Mouse (Mus musculus) 416B (cell line): Measurements from ENCODE around the gene Ankrd60.

ENCODE experiments used
- DNase-seq: peaks from one replicate; pipeline ENCODE4 v3.0.0; 2011; ENCODE audit warnings: low read depth

Gene Ankrd60

DNA sequence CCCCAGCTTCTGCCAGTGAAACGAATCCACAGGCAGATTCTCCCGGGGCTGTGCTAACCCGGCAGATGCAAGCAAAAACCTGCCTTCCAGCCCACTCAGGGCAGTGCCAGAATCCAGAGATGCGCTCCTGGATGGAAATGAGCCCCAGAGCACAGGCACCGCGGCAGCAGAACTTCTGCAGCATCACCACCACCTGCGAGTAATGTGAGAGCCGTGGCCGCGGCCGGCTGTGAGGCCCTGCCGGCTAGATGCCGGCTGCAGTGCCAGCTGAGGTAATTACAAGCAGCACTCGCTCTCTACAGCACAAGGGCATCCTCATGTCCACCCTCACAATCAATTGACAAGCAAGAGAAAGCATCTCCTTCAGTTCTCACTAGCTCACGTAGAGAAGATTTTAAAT, 6.2 kb upstream of the Ankrd60 start:
- DNase-seq = no peak

DNA sequence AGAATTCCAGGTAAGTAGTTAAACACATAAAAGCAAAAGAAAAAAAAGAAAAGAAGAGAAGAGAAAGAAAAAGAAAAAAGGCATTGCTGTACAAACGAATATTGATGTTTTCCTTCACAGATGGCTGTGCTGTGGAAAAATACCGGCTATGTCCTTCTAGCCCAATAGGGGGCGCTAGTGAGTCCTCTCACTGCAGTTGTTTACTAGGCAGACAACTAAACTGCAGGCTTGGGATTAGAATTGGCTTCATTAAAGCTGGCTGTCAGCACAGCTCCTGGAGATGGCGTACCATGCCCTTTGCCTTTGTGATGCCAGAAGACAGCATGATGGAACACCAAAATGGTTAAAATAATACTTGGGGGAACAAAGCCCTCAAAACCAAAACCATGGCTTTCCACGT, 5.3 kb upstream of the Ankrd60 start:
- peak; percentile 27 for DNase-seq

DNA sequence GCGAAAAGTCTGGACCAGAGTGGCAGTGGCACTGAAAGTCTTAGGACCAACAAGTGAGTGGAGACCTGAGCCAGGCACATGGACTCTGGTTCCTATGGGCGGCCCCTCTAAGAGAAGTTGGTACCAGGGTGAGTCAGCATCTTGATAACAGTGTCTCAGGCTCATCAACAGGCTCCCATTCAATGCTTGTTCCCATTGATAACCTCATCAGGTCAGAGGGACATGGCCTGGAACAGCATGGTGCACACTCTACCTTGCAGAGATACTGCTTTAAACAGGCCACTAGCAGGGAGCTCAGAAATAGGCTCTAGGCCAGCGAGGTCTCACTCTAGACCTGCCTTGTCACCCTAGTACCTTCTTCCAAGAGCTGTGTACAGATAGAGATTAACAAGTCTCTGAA, 4.7 kb upstream of the Ankrd60 start:
- no peak for DNase-seq

DNA sequence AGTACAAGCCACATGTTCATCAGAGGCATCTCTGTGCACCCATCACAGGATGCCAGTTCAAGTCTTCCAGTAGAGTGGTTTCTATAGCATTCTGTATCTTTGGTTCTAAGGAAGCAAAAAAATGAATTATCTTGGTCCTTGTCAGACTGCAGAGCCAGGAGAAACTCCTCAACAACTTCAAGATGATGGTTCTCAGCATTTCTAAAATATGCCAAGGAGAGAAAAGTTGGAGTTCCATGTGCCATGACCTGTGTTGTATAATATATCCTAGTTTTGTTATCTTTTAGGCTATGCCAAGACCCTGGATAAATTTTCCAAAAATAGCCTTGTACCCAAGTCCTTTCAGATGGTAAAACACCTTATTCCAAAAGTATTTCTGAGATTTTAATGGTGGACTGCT, 2.9 kb upstream of the Ankrd60 start:
- no peak for DNase-seq

DNA sequence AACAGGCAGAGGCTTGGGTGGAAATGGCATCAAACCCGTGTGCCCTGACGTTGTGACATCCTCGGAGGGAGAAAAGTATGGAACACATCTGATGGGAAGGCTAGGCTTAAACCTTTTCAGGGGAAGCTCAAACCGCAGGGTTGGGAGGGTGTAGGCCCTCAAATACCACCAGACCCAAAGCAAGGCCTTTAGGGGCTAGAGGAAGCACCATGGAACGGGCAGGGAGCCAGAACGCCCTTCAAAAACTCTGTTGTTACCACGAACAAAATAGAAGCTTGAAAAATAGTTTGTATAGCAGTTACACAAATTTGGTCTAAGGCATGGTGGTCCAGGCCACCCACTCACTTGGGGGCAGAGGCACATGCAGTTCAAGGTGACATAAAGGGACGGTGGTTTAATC, 430 bp upstream of the Ankrd60 start:
- DNase-seq = no peak

DNA sequence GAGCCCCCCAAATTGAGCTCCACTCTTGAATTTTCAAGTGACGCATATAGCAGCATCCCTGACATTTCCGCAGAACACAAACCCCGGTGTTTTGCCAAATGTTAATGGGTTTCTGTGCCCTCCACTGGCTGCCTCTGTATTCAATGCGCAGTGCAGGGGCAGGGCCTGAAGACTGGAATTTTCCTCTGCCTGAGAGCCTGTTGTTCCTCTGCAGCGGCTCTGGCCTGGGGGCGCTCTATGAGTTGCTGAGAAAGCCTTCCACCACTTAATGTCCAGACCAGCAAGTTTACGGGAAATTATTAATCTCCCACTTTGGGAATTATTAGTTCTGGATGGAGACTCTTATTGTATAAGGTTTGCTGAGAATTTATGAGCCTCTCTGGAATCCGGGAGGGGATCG, 14.0 kb downstream of the Ankrd60 start:
- DNase-seq = no peak

DNA sequence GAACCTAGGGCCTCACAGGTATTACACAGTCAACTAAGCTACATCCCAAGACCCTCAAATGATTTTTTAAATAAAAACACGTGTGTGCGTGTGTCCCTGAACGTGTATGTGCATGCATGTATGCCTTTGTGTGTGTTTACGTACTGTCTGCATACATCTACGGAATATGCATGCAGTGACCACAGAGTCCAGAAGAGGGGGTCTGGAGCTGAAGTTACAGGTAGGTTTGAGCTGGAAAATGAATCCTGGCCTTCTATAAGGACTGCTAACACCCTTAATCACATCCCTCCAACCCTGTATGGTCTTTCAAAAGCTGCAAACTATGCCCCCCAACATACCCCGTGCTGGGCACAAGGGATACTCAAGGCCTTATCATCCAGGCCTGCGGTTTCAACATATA, 14.8 kb downstream of the Ankrd60 start:
- peak; percentile 7 for DNase-seq

DNA sequence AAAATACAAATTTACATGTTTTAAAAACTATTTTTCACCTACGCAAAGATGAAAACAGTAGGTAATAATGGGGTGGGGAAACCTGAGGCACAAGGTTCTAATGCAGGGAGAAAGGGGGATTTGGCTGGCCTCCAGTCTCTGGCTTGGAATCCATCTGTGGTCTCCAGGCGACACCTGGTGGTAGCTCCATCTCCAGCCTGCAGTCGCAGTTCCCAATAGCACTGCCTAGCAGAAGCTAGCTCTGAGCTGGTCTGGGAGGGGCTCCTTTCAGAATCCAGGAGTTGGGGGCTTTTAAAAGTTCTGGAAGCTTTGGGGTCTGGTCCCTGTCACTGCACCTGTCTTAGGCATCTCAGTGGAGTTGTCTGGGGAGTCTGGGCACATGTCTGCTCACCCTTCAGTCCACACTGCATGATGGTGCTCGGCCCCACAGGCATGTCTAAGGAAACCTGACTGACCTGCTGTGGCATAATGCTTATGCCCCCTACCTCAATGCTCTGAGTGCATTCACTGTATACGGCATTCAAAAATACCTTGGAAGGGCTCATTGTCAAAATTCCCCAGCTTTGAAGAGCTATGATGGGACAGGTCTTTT, 16.2 kb downstream of the Ankrd60 start:
- peak; percentile 41 for DNase-seq

DNA sequence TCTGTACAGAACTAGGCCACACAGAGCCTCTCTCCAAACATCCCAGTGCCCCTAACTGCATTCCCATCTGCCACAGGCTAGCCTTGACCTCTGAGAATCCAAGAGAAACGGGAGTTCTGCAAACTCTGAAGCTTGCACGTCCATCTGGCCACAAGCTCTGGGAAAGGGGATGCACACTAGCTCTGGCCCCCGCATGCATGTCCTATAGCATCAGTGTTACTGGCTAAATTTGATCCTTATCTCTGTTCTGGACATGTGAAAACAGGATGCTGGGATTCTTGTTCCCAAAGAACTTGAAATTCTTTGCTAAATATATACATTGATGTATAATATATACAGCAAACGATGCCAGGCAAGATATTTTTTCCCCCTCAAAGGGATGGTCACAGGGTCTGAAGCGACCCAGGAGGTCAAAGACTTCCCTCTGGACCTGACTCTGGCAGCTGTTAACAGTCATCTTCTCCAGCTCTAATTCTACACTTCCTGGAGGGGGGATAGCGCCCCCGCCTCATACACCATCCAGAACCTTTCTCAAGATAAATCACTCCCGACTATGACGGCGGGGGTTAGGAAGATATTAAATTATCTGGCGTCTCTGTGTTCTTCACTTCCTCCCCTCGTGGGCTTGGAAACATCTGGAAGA, 19.3 kb downstream of the Ankrd60 start:
- DNase-seq = no peak

DNA sequence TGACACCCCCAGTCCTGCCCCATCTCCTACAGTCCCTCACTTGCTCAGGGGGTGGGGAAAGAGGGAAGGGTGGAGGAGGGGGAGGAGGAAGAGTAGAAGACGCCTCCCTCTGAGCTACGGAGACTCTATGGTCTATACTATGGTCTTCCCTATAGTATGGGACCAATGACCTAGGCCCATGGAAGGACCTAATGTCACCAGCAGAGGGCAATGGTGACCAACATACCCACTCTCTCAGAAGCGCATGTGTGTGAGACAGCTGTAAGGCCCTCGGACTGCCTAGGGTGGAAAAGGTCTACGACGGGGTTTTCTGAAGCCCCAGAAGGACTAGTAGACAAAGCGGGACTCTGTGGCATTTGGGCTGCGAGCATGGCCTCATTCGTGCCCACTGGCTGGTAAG, 24.3 kb downstream of the Ankrd60 start:
- DNase-seq = peak; percentile 55

DNA sequence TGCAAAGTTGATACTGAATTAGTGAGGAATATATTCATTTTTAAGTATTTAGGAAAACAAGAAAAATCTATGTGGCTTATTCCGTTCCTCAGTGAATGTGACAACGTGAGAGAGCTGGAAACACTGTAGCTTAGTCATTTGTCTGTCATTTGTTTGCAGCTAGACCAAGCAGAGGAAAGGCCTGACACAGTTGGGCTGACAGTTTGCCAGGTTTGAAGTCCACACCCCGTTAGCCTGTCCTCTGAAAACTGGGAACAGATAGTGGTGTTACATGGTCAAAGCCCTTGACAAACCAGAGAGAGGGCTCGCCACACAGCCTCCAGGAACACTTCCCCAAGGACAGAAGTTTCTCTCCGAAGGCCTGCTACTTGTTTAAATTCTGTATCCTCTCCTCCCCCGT, 27.5 kb downstream of the Ankrd60 start:
- DNase-seq = no peak

DNA sequence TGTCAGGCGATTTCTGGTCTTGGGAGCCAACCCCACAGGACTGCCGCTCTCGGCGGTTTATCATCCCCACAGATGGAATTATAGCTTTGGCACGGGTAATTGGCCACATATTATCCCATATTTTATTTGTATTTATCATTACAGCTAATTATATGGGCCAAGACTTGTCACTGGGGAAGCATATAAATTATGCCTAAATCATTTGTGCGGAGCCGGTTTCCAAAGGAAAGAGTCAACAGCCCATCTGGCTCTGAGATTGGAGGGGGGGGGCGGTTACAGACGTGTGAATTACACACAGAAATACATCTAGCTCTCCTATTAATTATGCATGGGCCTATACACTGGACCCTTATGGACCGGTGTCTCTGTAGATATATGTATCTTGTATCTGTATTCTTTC, 28.9 kb downstream of the Ankrd60 start:
- no peak for DNase-seq

DNA sequence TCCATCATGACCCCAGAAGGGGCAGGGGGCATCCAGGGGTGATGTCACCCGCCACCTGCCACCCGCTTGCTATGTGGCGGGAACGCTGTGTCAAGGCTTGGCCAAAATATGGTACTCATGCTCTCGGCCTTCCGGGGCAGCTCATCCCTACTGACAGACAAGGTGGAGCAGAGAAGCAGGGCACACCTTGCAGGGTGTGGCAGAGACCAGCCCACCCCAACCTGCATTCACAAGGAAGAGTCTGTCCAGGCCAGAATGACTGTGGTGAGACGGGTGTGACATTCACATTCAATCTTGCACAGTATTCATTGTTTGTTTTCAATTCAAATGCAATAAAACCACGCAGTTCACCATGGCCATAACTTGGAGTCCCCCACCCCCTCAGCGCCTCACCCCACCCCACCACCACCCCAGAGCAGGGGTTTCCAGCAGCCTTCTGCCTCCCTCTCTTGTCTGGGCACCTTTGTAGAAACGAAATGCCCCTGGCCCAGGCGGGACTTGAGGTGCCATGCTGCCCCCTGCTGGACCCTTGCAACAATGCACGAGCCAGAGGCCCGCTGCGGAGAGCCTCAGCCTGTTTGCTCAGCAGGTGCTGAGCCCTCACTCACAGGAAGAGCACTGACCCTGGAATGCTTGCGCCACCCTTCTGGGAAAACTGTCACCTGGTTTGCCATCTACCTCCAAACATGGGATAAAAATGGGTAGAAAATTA, 32.0 kb downstream of the Ankrd60 start:
- DNase-seq = peak; percentile 61

DNA sequence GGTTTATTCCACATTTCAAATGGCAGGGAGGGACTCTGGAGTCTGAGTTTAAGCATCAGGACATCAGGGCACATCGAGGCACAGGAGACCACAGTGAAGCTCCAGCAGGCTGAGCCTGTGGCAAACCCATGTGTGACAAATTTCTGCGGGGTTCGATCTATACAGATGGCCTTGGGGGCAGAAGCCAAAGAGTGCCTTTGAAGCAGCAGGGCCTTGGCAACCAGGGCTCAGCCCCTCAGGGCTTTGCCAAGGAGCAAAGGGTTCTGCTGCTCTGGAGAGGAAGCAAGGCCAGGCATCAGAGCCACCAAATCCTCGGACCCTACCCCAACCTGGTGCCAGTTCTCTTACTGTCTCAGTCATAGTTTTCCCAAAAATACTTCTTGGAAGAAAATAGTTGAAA, 35.4 kb downstream of the Ankrd60 start:
- no peak for DNase-seq

DNA sequence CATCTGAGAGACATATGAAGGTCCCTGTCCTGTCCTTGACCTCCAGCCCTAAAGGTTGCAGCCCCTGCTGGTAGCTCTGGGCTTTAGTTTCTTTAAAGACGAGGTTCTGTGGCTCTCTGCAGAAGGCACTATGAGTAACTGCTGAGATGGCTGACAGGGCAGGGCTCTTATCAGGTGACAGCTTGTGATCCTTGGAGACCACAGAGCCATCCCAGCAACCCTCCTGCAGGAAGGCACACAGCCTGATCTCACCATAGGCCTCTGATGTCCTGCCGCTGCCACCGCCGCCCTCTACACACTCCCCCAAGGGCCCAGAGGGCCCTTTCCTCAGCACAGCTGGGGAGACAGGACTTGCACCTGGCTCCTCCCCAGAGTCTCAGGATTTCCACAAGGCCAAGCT, 36.4 kb downstream of the Ankrd60 start:
- DNase-seq = peak; percentile 38

DNA sequence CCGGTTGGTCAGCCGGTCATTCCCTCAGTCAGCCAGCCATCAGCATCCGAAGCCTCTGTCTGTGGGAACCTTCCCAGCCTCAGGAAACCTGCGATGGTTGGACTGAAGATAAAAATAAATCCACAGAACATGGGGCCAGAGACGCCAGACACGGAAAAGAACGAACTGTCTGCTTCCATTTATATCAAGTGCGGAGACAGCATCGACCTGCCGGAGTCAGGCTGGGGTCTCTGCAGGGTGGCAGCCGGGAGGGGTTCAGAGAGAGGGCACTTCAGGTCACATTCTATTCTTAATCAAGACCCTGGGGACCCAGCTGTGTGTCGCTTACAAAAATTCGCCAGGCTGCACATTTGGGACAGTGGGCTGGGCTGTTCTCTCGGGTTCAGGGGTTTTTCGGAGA, 38.4 kb downstream of the Ankrd60 start:
- DNase-seq = no peak

DNA sequence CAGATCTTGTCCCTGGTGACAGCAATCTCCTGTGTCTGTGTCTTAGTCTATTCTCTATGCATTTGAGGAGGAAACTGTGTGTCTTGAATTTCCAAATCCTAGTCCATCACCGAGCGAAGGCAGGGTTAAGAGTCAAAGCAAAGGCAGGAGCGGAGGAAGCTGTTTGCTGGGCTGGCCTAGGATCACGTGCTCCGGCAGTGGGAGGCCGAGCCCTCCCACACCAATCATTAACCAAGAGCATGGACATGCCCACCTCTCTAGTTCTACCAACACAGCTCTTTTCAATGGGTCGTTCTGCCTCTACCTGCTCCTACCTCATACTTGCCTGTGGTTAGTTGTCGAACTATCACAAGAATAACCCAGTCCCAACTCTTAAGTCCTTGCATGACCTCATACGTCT, 42.3 kb downstream of the Ankrd60 start:
- no peak for DNase-seq

DNA sequence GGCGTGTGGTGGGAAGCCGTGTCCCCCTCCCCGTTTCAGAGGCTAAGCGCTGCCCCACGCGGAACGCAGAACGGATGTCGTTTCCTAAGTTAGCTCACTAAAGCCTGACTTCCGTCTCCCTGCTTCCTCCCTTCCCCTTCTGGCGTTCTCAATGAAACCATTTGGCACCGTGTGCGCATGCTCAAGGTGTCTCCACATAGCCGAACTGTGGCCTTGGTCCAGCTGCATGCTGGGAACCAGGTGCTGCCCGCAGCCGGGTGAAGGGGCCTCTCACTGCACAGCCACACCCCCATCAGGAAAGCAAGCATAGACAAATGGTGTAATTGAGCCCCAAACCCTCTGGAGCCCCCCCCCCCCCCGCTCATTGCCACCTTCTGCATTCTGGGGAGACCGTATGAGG, 42.8 kb downstream of the Ankrd60 start:
- DNase-seq = no peak

DNA sequence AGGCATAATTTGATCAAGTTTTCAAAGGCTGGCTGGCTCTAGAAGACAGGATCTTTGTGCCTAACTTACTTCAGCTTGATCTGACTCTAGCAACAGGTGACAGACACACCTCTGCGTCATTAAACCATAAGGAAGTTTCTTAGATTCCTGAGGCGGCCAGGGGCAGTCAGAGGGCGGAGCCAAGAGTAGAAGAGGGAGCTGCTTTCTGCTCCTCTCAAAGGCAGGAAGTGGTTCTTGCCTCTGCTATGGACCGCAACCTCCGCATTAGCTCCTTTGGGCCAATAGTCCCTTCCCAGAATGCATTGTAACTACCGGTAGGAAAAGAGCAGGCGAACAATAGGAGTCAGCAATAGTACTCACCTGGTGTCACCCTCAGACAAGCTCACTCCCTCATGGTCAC, 43.6 kb downstream of the Ankrd60 start:
- DNase-seq = peak; percentile 3

DNA sequence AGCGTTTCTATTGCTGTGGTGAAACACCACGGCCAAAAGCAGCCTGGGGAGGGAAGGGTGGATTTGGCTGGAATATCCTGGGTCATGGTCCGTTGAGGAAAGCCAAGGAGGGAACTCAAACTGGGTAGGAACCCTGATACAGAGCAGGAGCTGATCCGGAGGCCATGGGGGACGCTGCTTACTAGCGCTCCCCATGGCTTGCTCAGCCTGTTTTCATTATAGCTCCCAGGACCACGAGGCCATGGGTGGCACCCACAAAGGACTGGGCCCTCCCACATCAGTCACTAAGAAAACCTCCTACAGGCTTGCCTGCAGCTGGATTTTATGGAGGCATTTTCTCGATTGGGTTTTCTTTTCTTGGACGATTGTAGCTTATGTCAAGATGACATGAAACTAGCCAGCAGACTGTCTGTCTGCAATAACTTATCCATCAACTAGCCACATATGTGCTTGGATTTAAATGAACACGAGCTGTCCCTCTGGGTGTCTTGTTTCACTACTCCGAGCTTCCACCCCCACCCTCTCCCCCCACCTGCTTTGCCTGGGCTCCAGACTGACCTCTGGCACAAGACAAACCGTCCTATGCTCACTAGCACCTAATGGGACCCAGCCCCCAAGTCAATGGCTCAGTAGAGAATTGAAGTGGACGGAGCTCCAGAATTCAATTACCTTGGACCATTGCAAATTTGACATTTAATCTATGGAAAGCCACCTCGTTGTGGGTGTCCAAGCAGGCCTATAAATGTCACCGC, 45.3 kb downstream of the Ankrd60 start:
- DNase-seq = no peak

DNA sequence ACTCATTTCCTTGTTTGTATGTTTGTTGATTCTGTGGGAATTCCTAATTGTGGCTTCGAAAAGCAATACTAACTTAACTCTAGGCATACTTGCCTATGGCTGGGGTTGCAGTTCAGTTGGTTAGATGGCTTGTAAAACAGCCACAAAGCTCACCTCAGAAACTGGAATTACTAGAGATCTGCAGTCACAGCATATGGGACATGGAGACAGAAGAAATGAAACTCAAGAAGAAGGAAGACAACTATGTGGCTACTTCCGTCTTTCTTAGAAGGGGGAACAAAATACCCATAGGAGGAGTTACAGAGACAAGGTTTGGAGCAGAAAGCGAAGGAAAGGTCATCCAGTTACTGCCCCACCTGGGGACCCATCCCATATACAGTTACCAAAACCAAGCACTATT, 49.7 kb downstream of the Ankrd60 start:
- no peak for DNase-seq

DNA sequence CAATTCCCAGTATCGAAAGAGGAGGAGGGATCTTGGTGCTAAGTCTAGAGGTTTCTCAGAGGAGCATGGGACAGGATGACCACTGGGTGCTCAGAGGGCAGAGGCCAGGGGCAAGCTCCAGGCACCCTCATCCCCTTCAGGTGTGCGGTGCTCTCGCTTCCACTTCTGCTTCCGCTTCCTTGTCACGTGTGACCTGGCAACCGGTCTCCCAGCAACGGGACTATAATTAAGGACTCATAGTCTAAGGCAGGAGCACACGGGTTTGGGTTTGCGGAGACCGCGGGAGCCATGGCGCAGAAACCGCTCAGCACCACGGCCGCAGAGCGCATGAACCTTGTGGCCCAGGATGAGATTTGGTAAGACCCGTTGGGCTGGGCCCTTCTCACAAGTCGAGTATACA, 55.8 kb downstream of the Ankrd60 start, which contains the start of gene 1700021F07Rik:
Gene 1700021F07Rik (plus strand): TSS at position 211 of the 400 bp plus-strand sequence.
- DNase-seq = no peak
